Mouse (Mus musculus): ENCODE measurements around the gene Sdf2. TPM values are rescaled to one million over a fixed set of nuclear protein-coding genes. Genes with fewer than 3 reads are reported as not detected.

The Sdf2 gene
- 55.7 TPM for total RNA-seq (2023)

DNA sequence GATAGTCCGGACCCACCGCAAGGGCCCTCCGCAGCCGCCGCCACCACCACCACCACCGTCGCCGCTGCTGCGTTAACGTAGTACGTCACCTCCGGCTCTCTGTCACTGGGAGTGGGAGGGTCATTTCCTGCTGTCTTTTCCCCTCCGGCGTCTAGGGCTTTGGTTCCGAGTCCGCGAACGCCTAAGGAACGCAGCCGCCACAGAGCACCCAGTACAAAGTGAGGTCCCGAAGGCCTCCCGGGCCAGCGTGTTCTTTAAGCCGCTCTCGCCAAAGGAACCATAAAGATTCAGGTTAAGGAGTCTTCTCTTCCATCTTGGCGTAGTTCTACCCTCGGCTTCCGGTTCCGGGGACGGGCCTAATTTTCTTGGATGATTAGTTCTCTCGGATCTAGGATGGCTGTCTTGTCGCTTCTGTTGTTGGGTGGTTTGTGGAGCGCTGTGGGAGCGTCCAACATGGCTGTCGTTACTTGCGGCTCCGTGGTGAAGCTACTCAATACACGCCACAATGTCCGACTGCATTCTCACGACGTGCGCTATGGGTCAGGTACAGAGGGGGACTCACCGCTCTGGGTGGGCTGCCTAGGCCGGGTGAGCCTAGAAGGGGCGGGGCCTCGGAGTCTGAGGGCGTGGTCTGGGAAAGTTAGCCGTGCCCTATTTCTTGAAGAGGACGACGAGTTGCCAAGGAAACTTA lies at the start of gene Sdf2, which contains the start of gene Supt6:
TSS of gene Sdf2 (plus strand) at position 120 of the 691 bp plus-strand sequence.
TSS of gene Supt6 (minus strand) at position 361 of the 691 bp plus-strand sequence.

DNA sequence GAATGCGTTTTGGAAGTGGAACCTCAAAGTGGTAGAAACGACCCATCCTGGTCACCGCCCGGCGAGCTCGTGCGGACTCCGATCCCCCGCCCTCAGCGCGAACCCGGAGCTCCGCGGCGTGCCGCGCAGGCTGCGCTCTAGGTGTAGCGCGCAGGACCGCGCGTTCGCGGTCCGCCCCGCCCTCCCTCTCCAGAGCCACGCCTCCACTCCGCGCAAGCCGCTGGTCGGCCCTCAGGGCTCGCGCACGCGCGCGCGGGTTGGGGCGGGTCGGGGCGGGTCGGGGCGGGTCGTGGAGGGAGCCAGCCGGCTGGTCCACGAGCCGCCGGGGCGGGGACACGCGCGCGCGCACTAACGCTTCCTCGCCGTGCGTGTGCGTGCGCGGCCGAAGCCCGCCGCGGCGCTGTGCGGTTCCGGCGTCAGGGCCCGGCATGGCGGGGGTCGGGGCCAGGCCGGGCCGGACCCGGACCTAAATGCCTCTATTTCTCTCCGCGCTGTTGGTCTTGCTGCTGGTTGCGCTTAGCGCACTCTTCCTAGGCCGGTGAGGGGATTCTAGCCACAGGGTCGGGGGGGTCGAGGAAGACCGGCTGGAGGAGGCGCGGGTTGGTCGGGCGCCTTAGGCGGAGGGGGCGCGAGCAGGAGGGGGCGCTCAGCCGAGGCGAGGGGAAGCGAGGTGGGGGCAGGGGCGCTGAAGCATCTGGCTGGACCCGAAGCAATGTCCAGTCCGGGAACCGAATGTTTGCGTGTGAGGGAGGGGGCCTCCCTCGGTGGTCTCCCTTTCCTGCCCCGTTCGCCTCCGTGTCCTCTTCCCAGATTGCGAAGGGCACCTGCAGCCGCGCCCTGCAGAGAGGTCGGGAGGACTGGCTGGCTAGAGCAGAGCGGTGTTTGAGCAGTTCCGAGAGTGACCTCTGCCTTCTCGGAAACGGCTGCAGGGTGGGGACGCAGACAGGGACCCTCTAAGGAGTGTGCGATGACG lies 16.1 kb downstream of the Sdf2 start, which contains the start of gene 2610507B11Rik:
TSS of gene 2610507B11Rik (plus strand) at position 373 of the 973 bp plus-strand sequence.

DNA sequence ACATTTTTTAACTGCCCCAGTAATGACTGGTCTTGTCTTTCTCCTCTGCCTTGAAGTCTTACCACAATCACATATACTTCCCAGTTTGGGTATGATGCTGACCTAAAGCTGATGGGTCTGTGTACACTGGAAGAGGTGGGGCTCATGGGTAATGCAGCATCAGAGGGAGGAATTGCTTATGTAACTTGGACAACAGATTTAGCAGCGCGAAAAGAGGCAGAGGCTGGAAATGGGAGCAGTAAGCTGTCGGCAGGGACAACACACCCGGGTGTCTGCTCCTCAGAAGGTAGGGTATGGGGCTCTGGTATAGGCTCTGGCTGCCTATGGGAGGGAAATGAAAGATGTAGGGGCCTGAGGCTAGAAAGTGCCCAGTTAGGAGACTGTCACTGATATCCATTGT lies 45.1 kb downstream of the Sdf2 start, which contains the start of gene BC030499:
TSS of gene BC030499 (plus strand) at position 188 of the 400 bp plus-strand sequence.

DNA sequence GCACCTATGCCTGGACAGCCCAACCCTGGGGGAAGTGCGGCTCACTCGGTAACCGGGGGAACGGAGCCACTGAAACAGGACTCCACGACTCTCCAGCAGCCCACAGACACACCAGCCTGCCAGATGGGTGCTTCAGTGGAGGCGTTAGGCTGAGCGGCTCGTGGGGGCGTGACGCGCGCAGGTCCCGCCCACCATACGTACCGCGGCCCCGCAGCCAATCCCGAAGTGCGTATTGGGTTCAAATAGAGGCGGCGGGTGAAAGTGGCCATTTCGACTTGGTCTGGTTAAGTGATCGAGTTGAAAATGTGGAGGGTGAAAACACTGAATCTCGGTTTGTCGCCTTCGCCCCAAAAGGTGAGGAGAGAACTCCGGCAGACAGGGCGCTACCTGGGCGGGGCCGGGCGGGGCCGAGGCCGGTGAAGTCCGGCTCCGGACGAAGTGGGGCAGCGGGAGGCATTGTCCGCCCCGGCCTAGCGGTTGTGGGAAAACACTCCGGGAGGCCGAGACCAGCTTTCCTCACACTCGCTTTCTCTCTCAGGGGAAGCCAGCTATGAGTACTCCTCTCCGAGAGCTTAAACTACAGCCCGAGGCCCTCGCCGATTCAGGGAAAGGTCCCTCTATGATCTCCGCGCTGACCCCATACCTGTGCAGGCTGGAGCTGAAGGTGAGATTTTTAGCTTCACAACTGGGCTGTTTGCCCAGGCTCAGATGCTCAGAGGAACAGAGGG lies 56.0 kb downstream of the Sdf2 start, which contains the start of gene Spag5:
TSS of gene Spag5 (plus strand) at position 173 of the 728 bp plus-strand sequence.

Other genes with a start within 250 kb of the Sdf2 start
- gene Dhrs13, start 213.5 kb upstream of the Sdf2 start, total RNA-seq (2023): 3.9 TPM
- gene Flot2, start 207.8 kb upstream of the Sdf2 start, total RNA-seq (2023): 23.8 TPM
- gene Eral1, start 165.4 kb upstream of the Sdf2 start, total RNA-seq (2023): 30.7 TPM
- 16.7 TPM for gene Fam222b, start 151.1 kb upstream of the Sdf2 start, total RNA-seq (2023)
- 31.2 TPM for gene Traf4, start 80.2 kb upstream of the Sdf2 start, total RNA-seq (2023)
- gene Nek8, start 69.1 kb upstream of the Sdf2 start, total RNA-seq (2023): 8.1 TPM
- gene Tlcd1, start 69.0 kb upstream of the Sdf2 start, total RNA-seq (2023): 3.4 TPM
- gene Rpl23a, start 62.2 kb upstream of the Sdf2 start, total RNA-seq (2023): 3,868 TPM
- gene Rab34, start 57.3 kb upstream of the Sdf2 start, total RNA-seq (2023): not detected
- gene Proca1, start 52.4 kb upstream of the Sdf2 start, total RNA-seq (2023): not detected
- gene Supt6, start 241 bp downstream of the Sdf2 start, total RNA-seq (2023): 83.6 TPM
- 114 TPM for gene 2610507B11Rik, start 16.0 kb downstream of the Sdf2 start, total RNA-seq (2023)
- gene BC030499, start 45.1 kb downstream of the Sdf2 start, total RNA-seq (2023): 3.3 TPM
- gene Spag5, start 55.8 kb downstream of the Sdf2 start, total RNA-seq (2023): 5.6 TPM
- 25.8 TPM for gene Aldoc, start 77.2 kb downstream of the Sdf2 start, total RNA-seq (2023)
- gene Pigs, start 82.7 kb downstream of the Sdf2 start, total RNA-seq (2023): 44.6 TPM
- gene Unc119, start 97.7 kb downstream of the Sdf2 start, total RNA-seq (2023): 10.9 TPM
- not detected for gene Foxn1, start 140.8 kb downstream of the Sdf2 start, total RNA-seq (2023)
- not detected for gene Slc13a2, start 176.5 kb downstream of the Sdf2 start, total RNA-seq (2023)
- gene Slc46a1, start 220.0 kb downstream of the Sdf2 start, total RNA-seq (2023): 1.0 TPM

Measured in CD8-positive naive resting alpha-beta T cell, adult 57 days (primary cell).